Mouse (Mus musculus): ENCODE results near the gene Thap3. TPM values are rescaled to one million over a fixed set of nuclear protein-coding genes. Genes with fewer than 3 reads are reported as not detected.

The Thap3 gene
- polyA plus RNA-seq, 1 experiment from 2014 or later = 37.8 TPM

DNA sequence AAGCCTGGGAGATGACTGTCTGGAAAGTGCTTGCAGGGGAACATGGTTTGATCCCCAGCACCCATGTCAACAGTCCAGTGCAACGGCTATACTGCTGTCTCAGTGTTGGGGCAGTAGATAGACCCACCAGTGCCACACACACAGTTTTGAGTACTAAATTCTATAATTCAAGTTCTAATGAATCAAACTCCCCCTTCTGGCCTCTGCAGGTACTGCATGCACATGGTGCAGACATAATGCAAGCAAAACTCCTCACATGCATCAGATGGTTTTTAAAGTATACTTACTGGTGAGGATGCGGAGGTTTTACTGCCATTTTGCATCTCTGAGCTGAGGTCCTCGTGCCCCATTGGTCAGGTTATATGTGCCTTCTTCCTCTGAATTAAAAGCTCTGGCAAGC, 13.4 kb downstream of the Thap3 start:
- no peak overlapping the region for H3K9ac ChIP-seq (replicated peaks)
- no peaks in the 10 kb centered on the region for H3K9me3 ChIP-seq (replicated peaks)
- H3K4me1 ChIP-seq = peaks cover 4% of the 10 kb centered on the region
- no peak for ATAC-seq (ENCODE audit: low FRiP score)
- H3K36me3 ChIP-seq = peaks cover 45% of the 10 kb centered on the region
- 96% methylated on average over 3 of the region's 3 CpGs for WGBS
- no peak overlapping the region for H3K4me2 ChIP-seq
- H3K27me3 ChIP-seq (replicated peaks) = no peaks in the 10 kb centered on the region
- H3K27ac ChIP-seq (replicated peaks) = no peak overlapping the region
- H3K4me3 ChIP-seq (replicated peaks) = no peak overlapping the region

- Histone ChIP-seq H3K27me3 (replicated peaks) (no peaks in the 10 kb centered on the region), H3K4me2 (no peak overlapping the region), H3K4me1 (peaks cover 10% of the 10 kb centered on the region; the same call in 1 of the 2 replicates), H3K36me3 (peaks cover 46% of the 10 kb centered on the region), H3K4me3 (replicated peaks) (no peak overlapping the region), H3K27ac (replicated peaks) (no peak overlapping the region), H3K9ac (replicated peaks) (no peak overlapping the region), H3K9me3 (replicated peaks) (no peaks in the 10 kb centered on the region)
- ATAC-seq (ENCODE audit: low FRiP score) = no peak
- WGBS = 73% methylated on average over 10 of the region's 10 CpGs
These were observed 16.4 kb downstream of the Thap3 start for GRCm38 (mm10) chr4:151972221-151972967.

DNA sequence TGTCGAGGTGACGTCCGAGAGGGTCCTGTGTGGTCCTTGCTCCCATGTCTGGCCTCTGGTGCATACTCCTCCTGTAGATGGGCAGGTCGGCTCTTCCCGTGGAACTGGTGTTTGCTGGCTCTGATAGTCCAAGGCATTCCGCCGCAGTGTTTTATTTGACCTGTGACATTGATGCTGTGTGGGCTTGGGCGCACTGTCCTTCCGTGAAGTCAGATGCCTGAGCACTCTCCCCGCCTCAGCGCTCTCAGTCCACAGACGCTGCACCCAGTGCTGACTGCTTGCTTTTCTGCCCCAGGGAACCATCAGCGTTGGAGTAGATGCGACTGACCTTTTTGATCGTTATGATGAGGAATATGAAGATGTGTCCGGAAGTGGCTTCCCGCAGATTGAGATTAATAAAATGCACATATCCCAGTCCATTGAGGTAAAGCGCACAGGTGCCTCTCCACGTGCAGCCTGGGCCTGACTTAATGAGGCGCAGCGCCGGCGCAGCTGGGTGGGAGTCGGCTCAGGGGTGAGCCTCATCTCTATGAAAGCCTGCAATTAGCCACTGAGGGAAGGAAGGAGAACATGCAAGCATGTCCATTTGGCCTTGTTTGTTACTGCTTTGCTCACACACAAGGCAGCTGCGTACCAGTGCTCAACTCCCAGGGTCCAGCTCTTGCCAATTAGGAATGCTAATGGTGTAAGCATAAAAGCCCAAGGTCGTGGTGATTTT, 20.4 kb downstream of the Thap3 start:
- ATAC-seq (ENCODE audit: low FRiP score) = no peak
- H3K9ac ChIP-seq (replicated peaks) = no peak overlapping the region
- H3K4me2 ChIP-seq = no peak overlapping the region
- H3K9me3 ChIP-seq (replicated peaks) = no peaks in the 10 kb centered on the region
- H3K36me3 ChIP-seq = peaks cover 33% of the 10 kb centered on the region
- H3K4me3 ChIP-seq (replicated peaks) = no peak overlapping the region
- 71% methylated on average over 26 of the region's 26 CpGs for WGBS
- H3K4me1 ChIP-seq = peaks cover 10% of the 10 kb centered on the region; the same call in 1 of the 2 replicates
- no peaks in the 10 kb centered on the region for H3K27me3 ChIP-seq (replicated peaks)
- peak overlapping the region; percentile 58 for H3K27ac ChIP-seq (replicated peaks)

DNA sequence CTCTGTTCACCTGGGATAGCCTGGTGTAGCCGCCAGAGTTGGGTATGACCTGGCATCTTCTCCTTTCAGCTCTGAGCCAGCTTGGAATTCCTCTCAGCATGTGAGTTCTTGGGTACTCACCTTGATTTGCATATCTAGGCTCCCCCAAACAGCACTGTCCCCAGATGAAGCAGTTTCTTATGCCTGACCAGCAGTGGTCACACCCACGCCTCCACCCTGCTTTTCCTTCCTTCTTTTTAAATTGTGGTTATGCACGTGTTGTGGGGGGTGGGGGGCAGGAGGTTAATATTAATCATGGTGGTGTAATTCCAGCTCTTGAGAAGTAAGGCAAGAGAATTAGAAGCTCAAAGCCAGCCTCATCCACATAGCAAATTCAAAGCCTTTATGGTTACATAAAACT, 26.0 kb downstream of the Thap3 start:
- WGBS = 89% methylated on average over 3 of the region's 3 CpGs
- Histone ChIP-seq H3K4me2 (no peak overlapping the region), H3K9ac (replicated peaks) (no peak overlapping the region), H3K9me3 (replicated peaks) (no peaks in the 10 kb centered on the region), H3K4me1 (no peaks in the 10 kb centered on the region), H3K4me3 (replicated peaks) (no peak overlapping the region), H3K36me3 (peaks cover 56% of the 10 kb centered on the region), H3K27me3 (replicated peaks) (no peaks in the 10 kb centered on the region), H3K27ac (replicated peaks) (no peak overlapping the region)
- no peak for ATAC-seq (ENCODE audit: low FRiP score)

- no peak overlapping the region for H3K4me2 ChIP-seq
- H3K4me3 ChIP-seq (replicated peaks) = no peak overlapping the region
- WGBS = 90% methylated on average over 3 of the region's 3 CpGs
- ATAC-seq (ENCODE audit: low FRiP score) = no peak
- no peaks in the 10 kb centered on the region for H3K9me3 ChIP-seq (replicated peaks)
- no peak overlapping the region for H3K9ac ChIP-seq (replicated peaks)
- peaks cover 70% of the 10 kb centered on the region for H3K36me3 ChIP-seq
- no peaks in the 10 kb centered on the region for H3K27me3 ChIP-seq (replicated peaks)
- no peaks in the 10 kb centered on the region for H3K4me1 ChIP-seq
- H3K27ac ChIP-seq (replicated peaks) = no peak overlapping the region
These were observed 28.3 kb downstream of the Thap3 start for GRCm38 (mm10) chr4:151960513-151960854.

DNA sequence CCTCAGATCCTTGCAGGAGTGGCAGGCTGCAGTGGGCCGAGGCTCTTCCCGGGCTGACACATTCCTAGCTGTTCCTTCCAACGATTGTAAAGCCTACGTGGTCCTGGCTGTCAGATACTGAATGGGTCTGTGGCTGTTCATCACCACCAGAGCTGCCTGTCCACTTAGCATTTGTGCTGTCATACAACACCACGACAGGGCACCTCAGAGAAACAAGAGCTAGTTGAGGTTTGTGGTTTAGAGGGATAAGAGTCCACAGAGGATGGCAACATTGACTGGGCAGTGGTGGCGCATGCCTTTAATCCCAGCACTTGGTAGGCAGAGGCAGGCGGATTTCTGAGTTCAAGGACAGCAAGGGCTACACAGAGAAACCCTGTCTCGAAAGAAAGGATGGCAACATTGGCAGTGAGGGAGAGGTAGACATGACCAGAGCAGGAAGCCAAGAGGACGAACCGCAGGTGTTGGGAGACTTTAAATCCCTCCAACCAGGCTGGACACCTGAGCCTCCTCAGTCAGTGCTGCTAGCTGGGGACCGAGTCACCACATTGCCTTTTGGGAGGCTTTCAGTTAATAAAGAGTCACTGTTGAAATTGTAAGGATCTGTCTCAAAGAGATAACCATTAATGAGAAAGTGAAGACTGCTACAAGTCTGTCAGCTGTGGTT, 28.8 kb downstream of the Thap3 start:
- Histone ChIP-seq H3K27ac (replicated peaks) (no peak overlapping the region), H3K9ac (replicated peaks) (no peak overlapping the region), H3K36me3 (peaks cover 69% of the 10 kb centered on the region), H3K4me1 (no peaks in the 10 kb centered on the region), H3K4me2 (no peak overlapping the region), H3K4me3 (replicated peaks) (no peak overlapping the region), H3K9me3 (replicated peaks) (no peaks in the 10 kb centered on the region), H3K27me3 (replicated peaks) (no peaks in the 10 kb centered on the region)
- ATAC-seq (ENCODE audit: low FRiP score) = no peak
- 93% methylated on average over 11 of the region's 11 CpGs for WGBS

GRCm38 (mm10) chr4:151957584-151958315, 31.0 kb downstream of the Thap3 start:
- no peak overlapping the region for H3K4me2 ChIP-seq

DNA sequence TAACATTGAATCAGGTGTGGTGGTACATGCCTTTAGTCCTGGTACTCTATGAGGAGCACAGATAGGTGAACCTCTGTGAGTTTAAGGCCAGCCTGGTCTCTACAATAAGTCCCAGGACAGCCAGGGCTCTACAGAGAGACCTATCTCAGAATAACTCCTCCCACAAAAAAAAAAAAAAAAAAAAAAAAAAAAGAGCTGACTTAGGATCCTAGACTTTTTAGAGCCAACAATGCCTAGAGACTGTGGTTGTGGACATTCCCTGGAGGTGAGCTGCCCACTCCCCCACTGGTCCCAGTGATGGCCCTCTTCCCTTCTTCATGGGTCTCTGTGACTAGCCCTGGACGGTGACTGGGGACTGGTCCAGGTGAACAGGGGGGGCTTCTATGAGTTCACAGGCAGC, 33.0 kb downstream of the Thap3 start:
- Histone ChIP-seq H3K9me3 (replicated peaks) (no peaks in the 10 kb centered on the region), H3K27ac (replicated peaks) (no peak overlapping the region), H3K4me3 (replicated peaks) (no peak overlapping the region), H3K4me1 (no peaks in the 10 kb centered on the region), H3K9ac (replicated peaks) (no peak overlapping the region), H3K36me3 (peaks cover 77% of the 10 kb centered on the region), H3K27me3 (replicated peaks) (no peaks in the 10 kb centered on the region), H3K4me2 (no peak overlapping the region)
- WGBS = 92% methylated on average over 1 of the region's 1 CpGs
- ATAC-seq (ENCODE audit: low FRiP score) = no peak

More at GRCm38 (mm10) chr4:151957584-151958315, 31.0 kb downstream of the Thap3 start:
- Histone ChIP-seq H3K9ac (replicated peaks) (no peak overlapping the region), H3K9me3 (replicated peaks) (no peaks in the 10 kb centered on the region), H3K27me3 (replicated peaks) (no peaks in the 10 kb centered on the region), H3K27ac (replicated peaks) (no peak overlapping the region), H3K4me3 (replicated peaks) (no peak overlapping the region), H3K4me1 (no peaks in the 10 kb centered on the region), H3K36me3 (peaks cover 68% of the 10 kb centered on the region)
- WGBS = 91% methylated on average over 9 of the region's 9 CpGs
- no peak for ATAC-seq (ENCODE audit: low FRiP score)

DNA sequence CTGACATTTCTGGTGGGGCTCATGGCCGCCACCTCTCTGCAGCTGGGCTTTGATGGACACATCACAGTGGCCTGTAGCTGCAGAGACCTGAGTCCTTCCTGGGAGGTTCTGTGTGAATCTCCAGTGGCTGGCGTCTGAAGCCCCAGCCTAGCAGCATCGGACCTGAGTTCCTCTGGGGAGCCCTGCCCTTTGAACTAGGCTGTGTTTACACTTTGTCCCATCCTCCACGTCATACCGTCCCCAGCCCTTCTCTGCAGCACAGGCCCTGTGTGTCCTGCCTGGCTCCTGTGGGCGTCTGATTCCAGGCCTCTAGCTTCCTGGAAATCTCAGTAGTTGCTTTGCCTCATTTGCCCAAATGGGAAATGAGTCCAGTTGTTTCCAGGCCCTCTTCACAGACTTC, 35.6 kb downstream of the Thap3 start:
- Histone ChIP-seq H3K4me1 (0 out of 2 replicates have a peak, but pooled peaks cover 3% of the 10 kb centered on the region), H3K4me2 (no peak overlapping the region), H3K36me3 (peaks cover 54% of the 10 kb centered on the region), H3K9ac (replicated peaks) (no peak overlapping the region), H3K27me3 (replicated peaks) (no peaks in the 10 kb centered on the region), H3K27ac (replicated peaks) (no peak overlapping the region), H3K4me3 (replicated peaks) (no peak overlapping the region), H3K9me3 (replicated peaks) (no peaks in the 10 kb centered on the region)
- ATAC-seq (ENCODE audit: low FRiP score) = no peak
- WGBS = 91% methylated on average over 6 of the region's 6 CpGs

DNA sequence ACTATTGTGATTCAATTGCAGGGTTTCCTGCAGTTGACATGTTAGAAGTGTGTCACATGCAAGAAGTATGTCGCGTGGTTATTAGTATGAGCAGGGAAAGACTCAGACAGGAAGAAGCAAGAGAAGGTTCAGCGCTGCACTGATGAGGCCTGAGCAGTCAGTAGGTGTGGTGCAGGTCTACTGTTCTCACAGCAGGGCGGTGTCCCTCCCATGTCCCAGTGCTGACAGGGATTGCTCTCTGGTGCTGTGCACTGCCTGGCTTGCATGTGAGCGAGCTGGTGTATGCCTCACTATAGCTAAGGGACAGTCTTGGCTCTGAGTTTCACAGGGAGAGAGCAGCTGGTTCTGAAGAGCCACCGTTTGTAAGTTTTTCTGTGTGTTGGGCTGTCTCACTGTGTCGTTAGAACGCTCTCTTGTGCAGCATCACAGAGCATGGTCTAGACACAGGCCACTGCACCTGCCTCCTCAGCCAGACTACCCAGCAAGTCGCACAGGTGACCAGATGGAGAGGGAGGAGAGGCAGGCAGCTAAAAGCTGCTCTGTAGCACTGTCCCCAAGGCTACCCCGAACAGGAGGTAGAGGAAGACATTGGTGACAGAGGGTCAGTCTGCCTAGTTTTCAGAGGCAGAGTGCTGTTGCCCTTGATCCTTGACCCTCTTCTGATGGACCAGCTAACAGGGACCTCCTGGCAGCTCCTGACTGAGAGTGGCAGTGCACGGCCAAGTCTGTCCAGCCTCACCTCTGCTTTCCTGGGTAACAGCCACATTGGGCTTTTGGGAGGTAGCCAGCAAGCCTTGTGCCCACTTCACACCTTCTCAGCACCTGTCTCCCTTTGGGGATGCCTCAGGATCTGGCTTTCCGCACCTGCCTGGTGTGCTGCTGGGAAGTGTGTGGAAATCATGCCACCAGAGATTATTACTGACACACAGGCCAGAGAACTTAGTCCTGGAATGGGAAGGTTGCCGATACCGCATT, 40.0 kb downstream of the Thap3 start:
- Histone ChIP-seq H3K4me1 (0 out of 2 replicates have a peak, but pooled peaks cover 3% of the 10 kb centered on the region), H3K36me3 (peaks cover 23% of the 10 kb centered on the region), H3K4me3 (replicated peaks) (no peak overlapping the region), H3K27ac (replicated peaks) (no peak overlapping the region), H3K27me3 (replicated peaks) (no peaks in the 10 kb centered on the region), H3K9me3 (replicated peaks) (no peaks in the 10 kb centered on the region), H3K9ac (replicated peaks) (no peak overlapping the region), H3K4me2 (no peak overlapping the region)
- WGBS = 90% methylated on average over 14 of the region's 14 CpGs
- ATAC-seq (ENCODE audit: low FRiP score) = no peak

Data from neural tube, embryonic 15.5 days (tissue).